Mouse (Mus musculus): ENCODE data around the gene A730071L15Rik. TPM values are rescaled to one million over a fixed set of nuclear protein-coding genes. Genes with fewer than 3 reads are reported as not detected.

The A730071L15Rik gene
- total RNA-seq, 1 experiment from 2014 or later: not detected

- ATAC-seq (replicated peaks in 1 of 2; ENCODE audit: insufficient read depth in 1 of 2, low FRiP score in 2 of 2, low TSS enrichment in 1 of 2, low read depth in 1 of 2, poor library complexity in 2 of 2, severe bottlenecking in 2 of 2): no peak
These were observed 22.4 kb downstream of the A730071L15Rik start for GRCm38 (mm10) chr11:6222187-6222586.

DNA sequence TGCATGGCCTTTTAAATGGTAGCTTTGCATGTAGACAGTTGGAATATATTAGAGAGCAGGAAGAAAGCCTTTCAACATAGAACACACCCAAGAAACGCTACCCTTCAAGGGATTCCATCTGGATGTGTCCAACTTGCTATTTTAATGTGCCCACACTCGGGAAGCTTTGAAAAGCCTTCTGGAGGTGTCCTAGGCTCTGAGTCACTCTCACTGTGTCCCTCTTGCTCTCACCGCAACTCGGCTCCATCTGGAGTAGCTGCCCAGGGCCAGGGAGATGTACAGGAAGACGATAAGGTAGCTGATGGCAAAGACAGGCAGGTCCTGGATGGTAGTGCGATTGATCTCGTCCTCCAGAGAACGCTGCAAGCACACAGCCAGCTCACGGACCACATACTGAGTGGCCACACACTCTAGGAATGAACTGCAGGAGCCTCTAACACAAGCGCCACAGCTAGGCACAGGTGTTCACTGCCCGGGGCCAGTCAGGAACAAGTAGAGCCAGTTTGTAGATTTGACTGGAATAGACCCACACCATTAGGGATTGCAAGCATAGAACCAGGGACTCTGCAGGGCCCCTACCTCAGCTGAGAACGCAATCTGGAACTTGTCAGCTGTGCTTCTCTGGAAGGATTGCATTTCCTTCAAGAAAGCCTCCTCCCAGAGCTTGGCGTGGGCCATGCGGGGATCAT, 24.9 kb downstream of the A730071L15Rik start:
- no peak for ATAC-seq (replicated peaks in 1 of 2; ENCODE audit: insufficient read depth in 1 of 2, low FRiP score in 2 of 2, low TSS enrichment in 1 of 2, low read depth in 1 of 2, poor library complexity in 2 of 2, severe bottlenecking in 2 of 2)

GRCm38 (mm10) chr11:6230012-6230411, 30.2 kb downstream of the A730071L15Rik start, which contains the start of gene Npc1l1:
TSS of gene Npc1l1 (minus strand) at chr11:6230143.
- no peak for ATAC-seq (replicated peaks in 1 of 2; ENCODE audit: insufficient read depth in 1 of 2, low FRiP score in 2 of 2, low TSS enrichment in 1 of 2, low read depth in 1 of 2, poor library complexity in 2 of 2, severe bottlenecking in 2 of 2)

GRCm38 (mm10) chr11:6233025-6233424, 33.2 kb downstream of the A730071L15Rik start:
- no peak for ATAC-seq (replicated peaks in 1 of 2; ENCODE audit: insufficient read depth in 1 of 2, low FRiP score in 2 of 2, low TSS enrichment in 1 of 2, low read depth in 1 of 2, poor library complexity in 2 of 2, severe bottlenecking in 2 of 2)

- no peak for ATAC-seq (replicated peaks in 1 of 2; ENCODE audit: insufficient read depth in 1 of 2, low FRiP score in 2 of 2, low TSS enrichment in 1 of 2, low read depth in 1 of 2, poor library complexity in 2 of 2, severe bottlenecking in 2 of 2)
These were observed 44.9 kb downstream of the A730071L15Rik start for GRCm38 (mm10) chr11:6244707-6245106.

Other genes starting within 250 kb of the A730071L15Rik start
- gene Gck, start 249.9 kb upstream of the A730071L15Rik start, total RNA-seq (2017): not detected in 2 replicates
- gene Ykt6, start 244.3 kb upstream of the A730071L15Rik start, total RNA-seq (2017): 34.5 and 39.9 TPM in 2 replicates
- 1.7 and 3.4 TPM in 2 replicates for gene Camk2b, start 133.7 kb upstream of the A730071L15Rik start, total RNA-seq (2017)
- gene Nudcd3, start 386 bp downstream of the A730071L15Rik start, total RNA-seq (2017): 37.8 and 38.0 TPM in 2 replicates
- gene Npc1l1, start 30.1 kb downstream of the A730071L15Rik start, total RNA-seq (2017): not detected in 2 replicates
- 38.0 and 54.7 TPM in 2 replicates for gene Ddx56, start 67.7 kb downstream of the A730071L15Rik start, total RNA-seq (2017)
- 50.3 and 67.4 TPM in 2 replicates for gene Tmed4, start 74.8 kb downstream of the A730071L15Rik start, total RNA-seq (2017)
- gene Ogdh, start 91.6 kb downstream of the A730071L15Rik start, total RNA-seq (2017): 71.7 and 94.2 TPM in 2 replicates
- gene Zmiz2, start 189.0 kb downstream of the A730071L15Rik start, total RNA-seq (2017): 11.1 and 14.8 TPM in 2 replicates
- gene Ppia, start 215.4 kb downstream of the A730071L15Rik start, total RNA-seq (2017): 1,374 and 1,758 TPM in 2 replicates
- 138 and 152 TPM in 2 replicates for gene H2afv, start 244.4 kb downstream of the A730071L15Rik start, total RNA-seq (2017)